Mouse (Mus musculus) bone marrow, adult 2 months (tissue): Measurements from ENCODE around the gene Ngb. TPM values are rescaled to one million over a fixed set of nuclear protein-coding genes. Genes with fewer than 3 reads are reported as not detected.

Experiments used
- H3K27ac ChIP-seq: fragments of 200-500 bp; 2 replicates; pipeline ENCODE4 v1.5.1; 2012; ENCODE audit warnings: low read depth, mild to moderate bottlenecking, control low read depth, inconsistent platforms, low read length; ENCODE audit not compliant: control insufficient read depth, poor library complexity, insufficient read depth
- H3K4me1 ChIP-seq: fragments of 200-500 bp; 2 replicates; pipeline ENCODE4 v1.6.1; 2011; ENCODE audit warnings: low read length; ENCODE audit not compliant: control insufficient read depth, insufficient read depth
- H3K4me3 ChIP-seq: fragments of 200-500 bp; replicated peaks from 2 replicates; pipeline ENCODE3; 2011; ENCODE audit warnings: mild to moderate bottlenecking, low read depth, low read length, control low read depth; ENCODE audit not compliant: control insufficient read depth
- CTCF ChIP-seq: fragments of 200-500 bp; IDR thresholded peaks from 2 replicates; pipeline ENCODE4 v1.5.1; 2011; ENCODE audit warnings: low read length, control low read depth; ENCODE audit not compliant: control insufficient read depth, insufficient read depth
- POLR2A ChIP-seq: fragments of 200-500 bp; IDR thresholded peaks from 2 replicates; pipeline ENCODE4 v1.6.1; 2011; ENCODE audit warnings: low read depth, mild to moderate bottlenecking, control low read depth, low read length, borderline replicate concordance; ENCODE audit not compliant: control insufficient read depth
- WGBS: fragments of 180-500 bp; shearing (Covaris S2); methylation state at CpG from one replicate; pipeline ENCODE4 v1.1.7; 2018; 5-methylcytosine and 5-hydroxymethylcytosine counted together
- polyA plus RNA-seq: library from polyadenylated mRNA; stranded (reverse); fragments of >200 nt; gene quantifications from 2 replicates; pipeline ENCODE4 v1.2.4, GENCODE M21; 2011; ENCODE audit warnings: low replicate concordance; ENCODE audit not compliant: missing spikeins, insufficient read depth, insufficient read length

The Ngb gene
- polyA plus RNA-seq, 1 experiment: not detected

GRCm38 (mm10) chr12:87052661-87053321, 49.5 kb downstream of the Ngb start:
- 26% methylated on average over 15 of the region's 16 CpGs for WGBS
- no peak for TF ChIP-seq POLR2A
- peak; percentile 78 for TF ChIP-seq CTCF
- no peak overlapping the region for H3K27ac ChIP-seq
- H3K4me1 ChIP-seq: no peaks in the 10 kb centered on the region
- no peak overlapping the region for H3K4me3 ChIP-seq

GRCm38 (mm10) chr12:87047536-87047935, 54.8 kb downstream of the Ngb start:
- H3K4me1 ChIP-seq: no peaks in the 10 kb centered on the region
- no peak overlapping the region for H3K27ac ChIP-seq
- no peak overlapping the region for H3K4me3 ChIP-seq
- WGBS: 60% methylated on average over 3 of the region's 3 CpGs
- TF ChIP-seq CTCF (no peak), POLR2A (no peak)

Other genes starting within 250 kb of the Ngb start
- gene Irf2bpl, start 217.7 kb downstream of the Ngb start, polyA plus RNA-seq: 1.7 and 3.4 TPM in 2 replicates
- gene Cipc, start 155.5 kb downstream of the Ngb start, polyA plus RNA-seq: 5.5 and 5.9 TPM in 2 replicates
- gene Zdhhc22, start 112.1 kb downstream of the Ngb start, polyA plus RNA-seq: not detected in 2 replicates
- gene Tmem63c, start 81.2 kb downstream of the Ngb start, polyA plus RNA-seq: not detected in 2 replicates
- 14.7 and 25.1 TPM in 2 replicates for gene Gstz1, start 44.6 kb upstream of the Ngb start, polyA plus RNA-seq
- gene Pomt2, start 45.4 kb upstream of the Ngb start, polyA plus RNA-seq: 1.4 and 3.4 TPM in 2 replicates
- gene Samd15, start 97.2 kb upstream of the Ngb start, polyA plus RNA-seq: not detected in 2 replicates
- gene Tmed8, start 97.9 kb upstream of the Ngb start, polyA plus RNA-seq: 2.2 and 5.0 TPM in 2 replicates
- 2.6 TPM in 1 of 2 replicates, not detected in the other for gene Noxred1, start 136.2 kb upstream of the Ngb start, polyA plus RNA-seq
- gene Vipas39, start 163.7 kb upstream of the Ngb start, polyA plus RNA-seq: 10.8 and 23.7 TPM in 2 replicates
- gene Ahsa1, start 163.9 kb upstream of the Ngb start, polyA plus RNA-seq: 49.0 and 74.4 TPM in 2 replicates
- not detected in 2 replicates for gene Ism2, start 197.2 kb upstream of the Ngb start, polyA plus RNA-seq